ENCODE assay signal across 10 mouse cellular contexts in the genomic region with DNA sequence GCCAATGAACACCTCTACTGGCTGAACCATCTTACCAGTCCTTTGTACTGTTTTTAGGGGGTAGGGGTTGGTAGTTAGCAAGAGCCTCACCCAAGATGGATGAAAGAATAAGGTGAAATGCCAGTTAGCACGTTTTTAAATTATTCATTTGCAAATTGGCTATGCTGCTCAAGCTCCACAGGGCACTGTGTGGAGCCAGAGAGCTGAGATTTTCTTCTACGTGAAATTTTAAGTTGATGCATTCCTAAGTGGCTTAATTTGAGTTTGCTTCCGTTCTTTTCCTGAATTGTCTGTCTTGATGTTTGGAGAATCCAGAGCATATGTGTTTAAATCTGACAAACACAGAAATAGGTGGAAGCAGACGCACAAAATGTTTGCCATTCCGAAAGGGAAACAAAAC. TPM values are rescaled to one million over a fixed set of nuclear protein-coding genes. Genes with fewer than 3 reads are reported as not detected.
DNase-seq lines count a peak whose midpoint lies in the region; ATAC-seq and TF ChIP-seq lines count a peak whose summit lies in the region.
"Had no signal": no experiment of that assay in that cellular context is flagged by ENCODE, and none has a peak within 500 bp of the region (broad histone marks: within the 10 kb centered on the region; RNA-seq: fewer than 3 reads in every experiment).

No protein-coding gene starts in this region.

- no peak overlapping the region for H3K9ac ChIP-seq in hindbrain, embryonic 11.5 days (ENCODE audit: low read depth, low read length)
- no peak overlapping the region for H3K9ac ChIP-seq in hindbrain, embryonic 13.5 days
- H3K9ac ChIP-seq in lung, embryonic 15.5 days = no peak overlapping the region
- H3K9ac ChIP-seq: liver, embryonic 15.5 days had no signal

- no peaks in the 10 kb centered on the region for H3K36me3 ChIP-seq in hindbrain, embryonic 11.5 days (ENCODE audit: control insufficient read depth, insufficient read depth, low read length)
- no peaks in the 10 kb centered on the region for H3K36me3 ChIP-seq in hindbrain, embryonic 13.5 days
- no peaks in the 10 kb centered on the region for H3K36me3 ChIP-seq in lung, embryonic 15.5 days
- H3K36me3 ChIP-seq: liver, embryonic 15.5 days had no signal

- H3K4me3 ChIP-seq in hindbrain, embryonic 11.5 days (ENCODE audit: low read depth, low read length) = no peak overlapping the region
- no peak overlapping the region for H3K4me3 ChIP-seq in hindbrain, embryonic 13.5 days
- no peak overlapping the region for H3K4me3 ChIP-seq in lung, embryonic 15.5 days
- no peak overlapping the region for H3K4me3 ChIP-seq in cortical plate, adult 2 months (ENCODE audit: insufficient read depth, low read length)
- H3K4me3 ChIP-seq: liver, embryonic 15.5 days had no signal

- no peak for TF ChIP-seq POLR2A in cortical plate, adult 2 months (IDR thresholded peaks at IDR 0.05; ENCODE audit: extremely low read depth, insufficient read depth, low read length)

- TF ChIP-seq CTCF in cortical plate, adult 2 months (IDR thresholded peaks at IDR 0.05; ENCODE audit: extremely low read depth, insufficient read depth, low read length) = peak; percentile 64

- H3K27ac ChIP-seq in hindbrain, embryonic 11.5 days (ENCODE audit: low read depth, low read length) = no peak overlapping the region
- no peak overlapping the region for H3K27ac ChIP-seq in hindbrain, embryonic 13.5 days
- no peak overlapping the region for H3K27ac ChIP-seq in lung, embryonic 15.5 days
- H3K27ac ChIP-seq in cortical plate, adult 2 months (ENCODE audit: insufficient read depth, low read length) = 0 out of 2 replicates have a peak overlapping the region, but pooled peaks have one; percentile 12
- H3K27ac ChIP-seq: liver, embryonic 15.5 days had no signal

- DNase-seq in hindbrain, embryonic 11.5 days (ENCODE audit: low spot score) = peak; percentile 13
- no peak for DNase-seq in lung, adult 18-20 months
- DNase-seq in lung, postnatal 10 days = peak; percentile 50
- DNase-seq in layer of hippocampus, adult 11-12 months (ENCODE audit: low spot score) = no peak
- no peak for DNase-seq in thymus, postnatal 36 days
- DNase-seq: thymus, adult 18-20 months had no signal

- no peaks in the 10 kb centered on the region for H3K27me3 ChIP-seq in hindbrain, embryonic 11.5 days (ENCODE audit: control insufficient read depth, insufficient read depth, low read length)
- H3K27me3 ChIP-seq in hindbrain, embryonic 13.5 days = no peaks in the 10 kb centered on the region
- no peaks in the 10 kb centered on the region for H3K27me3 ChIP-seq in lung, embryonic 15.5 days
- H3K27me3 ChIP-seq: liver, embryonic 15.5 days had no signal

- H3K4me2 ChIP-seq in hindbrain, embryonic 11.5 days (replicated peaks; ENCODE audit: low read depth, low read length) = no peak overlapping the region
- no peak overlapping the region for H3K4me2 ChIP-seq in hindbrain, embryonic 13.5 days
- peak overlapping the region; percentile 19; the same call in 1 of the 2 replicates for H3K4me2 ChIP-seq in lung, embryonic 15.5 days
- H3K4me2 ChIP-seq: liver, embryonic 15.5 days had no signal

- 66% methylated on average over 5 of the region's 5 CpGs for WGBS in hindbrain, embryonic 11.5 days
- WGBS in hindbrain, embryonic 13.5 days = 55% methylated on average over 5 of the region's 5 CpGs
- 31% methylated on average over 5 of the region's 5 CpGs for WGBS in lung, embryonic 15.5 days

- no peak for ATAC-seq in hindbrain, embryonic 11.5 days (ENCODE audit: low FRiP score)
- no peak for ATAC-seq in hindbrain, embryonic 13.5 days (ENCODE audit: low FRiP score)
- peak; percentile 55; the same call in 1 of the 2 replicates for ATAC-seq in lung, embryonic 15.5 days (ENCODE audit: borderline replicate concordance, extremely low read depth, low FRiP score, low TSS enrichment)

- no peaks in the 10 kb centered on the region for H3K9me3 ChIP-seq in hindbrain, embryonic 11.5 days (ENCODE audit: control insufficient read depth, low read length)
- no peaks in the 10 kb centered on the region for H3K9me3 ChIP-seq in hindbrain, embryonic 13.5 days
- H3K9me3 ChIP-seq in lung, embryonic 15.5 days = no peaks in the 10 kb centered on the region
- H3K9me3 ChIP-seq: liver, embryonic 15.5 days had no signal

- H3K4me1 ChIP-seq in hindbrain, embryonic 11.5 days (replicated peaks; ENCODE audit: control insufficient read depth, insufficient read depth, low read length) = no peaks in the 10 kb centered on the region
- no peaks in the 10 kb centered on the region for H3K4me1 ChIP-seq in hindbrain, embryonic 13.5 days (replicated peaks)
- H3K4me1 ChIP-seq in lung, embryonic 15.5 days = peaks cover 10% of the 10 kb centered on the region
- H3K4me1 ChIP-seq in cortical plate, adult 2 months (ENCODE audit: control insufficient read depth, insufficient read depth, low read length) = no peaks in the 10 kb centered on the region

RNA-seq across cellular contexts. Expression of gene Bpgm, which starts 38.6 kb away (rescaled TPM):
- 60.6 and 70.0 TPM in 2 replicates for polyA plus RNA-seq in hindbrain, embryonic 11.5 days (2014; fragmentation: Nextera tagmentation; extraction: Ambion mirVana)
- polyA plus RNA-seq in hindbrain, embryonic 13.5 days (2015; fragmentation: Nextera tagmentation; extraction: Ambion mirVana) = 88.0 and 90.9 TPM in 2 replicates
- polyA plus RNA-seq in lung, embryonic 15.5 days (2015; fragmentation: Nextera tagmentation; extraction: Ambion mirVana) = 65.7 and 66.7 TPM in 2 replicates
- polyA plus RNA-seq in cortical plate, adult 2 months (2012; rRNA removed) = 91.0 and 91.1 TPM in 2 replicates

Comparison
In these comparisons a context has a peak if more than half of its experiments do, and no peak if none do; other contexts are left out.
1. DNase-seq: peak in hindbrain, embryonic 11.5 days (single experiment) and lung, postnatal 10 days (single experiment); none in lung, adult 18-20 months (0 of 2), layer of hippocampus, adult 11-12 months (single experiment) and thymus, postnatal 36 days (0 of 2).